Mouse (Mus musculus) heart, adult 2 months (tissue): ENCODE data around the gene Lrrc59.

Experiments
- CTCF ChIP-seq: fragments of 200-600 bp; IDR thresholded peaks from 2 replicates; pipeline ENCODE4 v1.8.1; 2022; ENCODE audit warnings: antibody characterized with exemption, mild to moderate bottlenecking, moderate library complexity
- EP300 ChIP-seq: fragments of 200-500 bp; IDR thresholded peaks from 2 replicates; pipeline ENCODE4 v1.6.1; 2011; ENCODE audit warnings: low read depth, low read length, control low read depth; ENCODE audit not compliant: insufficient read depth
- POLR2A ChIP-seq: fragments of 200-500 bp; IDR thresholded peaks from 2 replicates; pipeline ENCODE4 v1.6.1; 2011; ENCODE audit warnings: mild to moderate bottlenecking, low read depth, low read length, control low read depth; ENCODE audit not compliant: insufficient read depth

GRCm38 (mm10) chr11:94601321-94602281 is 28.0 kb upstream of the Lrrc59 start, which contains the start of gene Acsf2:
- TF ChIP-seq CTCF (no peak), POLR2A (peak; percentile 22; the same call in 1 of the 2 replicates), EP300 (no peak)
